Mouse (Mus musculus) liver, embryonic 11.5 days (tissue): Measurements from ENCODE around the gene Grip1. TPM values are rescaled to one million over a fixed set of nuclear protein-coding genes. Genes with fewer than 3 reads are reported as not detected.
"Not testable (repeated sequence)": the region's sequence is repeated elsewhere in the genome, so short reads cannot be mapped to it uniquely, and the experiment has no call there.

Experiments
- ATAC-seq: fragments of 200-750 bp; cut with Nextera tagmentation; replicated peaks from 2 replicates; pipeline ENCODE4 v1.8.0; 2017; ENCODE audit warnings: moderate number of reproducible peaks, mild to moderate bottlenecking, moderate TSS enrichment, moderate library complexity; ENCODE audit not compliant: low FRiP score
- DNase-seq: peaks from one replicate; pipeline ENCODE4 v3.0.0-alpha.2; 2017; ENCODE audit warnings: low spot score
- H3K27ac ChIP-seq: fragments of 300-500 bp; sonication (generic); 2 replicates; pipeline ENCODE4 v1.5.1; 2014; ENCODE audit warnings: mild to moderate bottlenecking, low read depth, low read length, control low read depth
- H3K27me3 ChIP-seq: fragments of 300-500 bp; sonication (generic); replicated peaks from 2 replicates; pipeline ENCODE4 v1.6.1; 2014; ENCODE audit warnings: low read length, mixed read lengths; ENCODE audit not compliant: control insufficient read depth, insufficient read depth
- H3K36me3 ChIP-seq: fragments of 300-500 bp; sonication (generic); 2 replicates; pipeline ENCODE4 v1.6.1; 2014; ENCODE audit warnings: mild to moderate bottlenecking, low read length, moderate library complexity, mixed read lengths; ENCODE audit not compliant: control insufficient read depth, insufficient read depth
- H3K4me1 ChIP-seq: fragments of 300-500 bp; sonication (generic); replicated peaks from 2 replicates; pipeline ENCODE4 v1.6.1; 2014; ENCODE audit warnings: low read length, mixed read lengths; ENCODE audit not compliant: control insufficient read depth, insufficient read depth
- H3K4me2 ChIP-seq: fragments of 300-500 bp; sonication (generic); 2 replicates; pipeline ENCODE4 v1.6.1; 2014; ENCODE audit warnings: mild to moderate bottlenecking, control low read depth, moderate library complexity
- H3K4me3 ChIP-seq: fragments of 300-500 bp; sonication (generic); 2 replicates; pipeline ENCODE4 v1.5.1; 2014; ENCODE audit warnings: low read depth, low read length, control low read depth
- H3K9ac ChIP-seq: fragments of 300-500 bp; sonication (generic); 2 replicates; pipeline ENCODE4 v1.6.1; 2014; ENCODE audit warnings: low read depth, low read length, control low read depth
- H3K9me3 ChIP-seq: fragments of 300-500 bp; sonication (generic); 2 replicates; pipeline ENCODE4 v1.6.1; 2016; ENCODE audit warnings: low read length, inconsistent platforms, mixed read lengths; ENCODE audit not compliant: control insufficient read depth
- WGBS: fragments of 180-500 bp; shearing (Covaris S2); extraction: QIAGEN DNeasy Blood & Tissue Kit; methylation state at CpG from one replicate; pipeline ENCODE4 v1.1.7; 2014; 5-methylcytosine and 5-hydroxymethylcytosine counted together
- polyA plus RNA-seq: library from polyadenylated mRNA; unstranded; fragments of >200 nt; fragmentation: Nextera tagmentation; extraction: Ambion mirVana; gene quantifications from 2 replicates; pipeline ENCODE4 v1.2.1, GENCODE M21; 2014

Grip1 gene
- polyA plus RNA-seq, 1 experiment from 2014 or later, result 2.3 TPM

DNA sequence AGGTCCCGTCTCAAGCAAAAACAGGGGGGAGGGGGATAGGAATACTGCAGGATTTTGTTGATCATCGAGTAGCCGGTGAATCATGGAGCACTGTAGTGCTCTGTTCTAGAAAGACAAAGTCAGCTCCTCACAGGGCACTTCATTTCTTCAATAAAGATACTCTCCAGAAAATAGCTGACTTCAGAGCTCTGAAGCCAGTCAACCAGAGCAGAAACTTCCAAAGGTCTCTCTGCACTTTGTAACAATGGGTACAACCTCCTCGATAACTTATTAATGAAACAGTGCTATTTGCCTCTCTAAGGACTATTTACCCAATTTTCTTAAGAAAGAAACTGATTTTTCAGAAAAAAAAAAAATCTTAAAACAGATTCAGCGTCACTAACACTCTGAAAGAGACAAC is 642.1 kb downstream of the Grip1 start:
- WGBS, result 94% methylated on average over 5 of the region's 5 CpGs
- no peak overlapping the region for H3K4me3 ChIP-seq

GRCm38 (mm10) chr10:120097564-120097963 is 643.9 kb downstream of the Grip1 start:
- Histone ChIP-seq H3K27me3 (no peaks in the 10 kb centered on the region), H3K9ac (no peak overlapping the region), H3K36me3 (peaks cover 18% of the 10 kb centered on the region), H3K4me3 (no peak overlapping the region), H3K27ac (no peak overlapping the region), H3K4me2 (no peak overlapping the region), H3K4me1 (no peaks in the 10 kb centered on the region), H3K9me3 (no peaks in the 10 kb centered on the region)
- ATAC-seq (no peak), DNase-seq (no peak)
- WGBS, result 88% methylated on average over 5 of the region's 5 CpGs

More for the DNA sequence above, 642.1 kb downstream of the Grip1 start:
- no peak overlapping the region for H3K9ac ChIP-seq
- H3K36me3 ChIP-seq, result peaks cover 12% of the 10 kb centered on the region
- ATAC-seq (no peak), DNase-seq (no peak)
- no peak overlapping the region for H3K4me2 ChIP-seq
- H3K9me3 ChIP-seq, result no peaks in the 10 kb centered on the region
- H3K4me1 ChIP-seq, result no peaks in the 10 kb centered on the region
- H3K27ac ChIP-seq, result no peak overlapping the region
- H3K27me3 ChIP-seq, result no peaks in the 10 kb centered on the region

GRCm38 (mm10) chr10:120100806-120101205 is 647.2 kb downstream of the Grip1 start:
- H3K4me3 ChIP-seq, result no peak overlapping the region
- H3K9ac ChIP-seq, result no peak overlapping the region
- no peaks in the 10 kb centered on the region for H3K9me3 ChIP-seq
- no peaks in the 10 kb centered on the region for H3K27me3 ChIP-seq
- H3K36me3 ChIP-seq, result peaks cover 16% of the 10 kb centered on the region; the same call in 1 of the 2 replicates
- ATAC-seq (no peak), DNase-seq (no peak)
- H3K4me2 ChIP-seq, result no peak overlapping the region
- WGBS, result 91% methylated on average over 1 of the region's 1 CpGs
- H3K27ac ChIP-seq, result no peak overlapping the region
- H3K4me1 ChIP-seq, result no peaks in the 10 kb centered on the region

- Histone ChIP-seq H3K9ac (peak overlapping the region; percentile 81), H3K36me3 (no peaks in the 10 kb centered on the region; the same call in 1 of the 2 replicates), H3K9me3 (no peaks in the 10 kb centered on the region), H3K4me2 (peak overlapping the region; percentile 81), H3K27me3 (no peaks in the 10 kb centered on the region), H3K4me1 (peaks cover 4% of the 10 kb centered on the region; the same call in 1 of the 2 replicates), H3K27ac (peak overlapping the region; percentile 94), H3K4me3 (peak overlapping the region; percentile 72)
- ATAC-seq (no peak), DNase-seq (no peak)
- 67% methylated on average over 3 of the region's 3 CpGs for WGBS
Measured at GRCm38 (mm10) chr10:120111691-120112319, 658.2 kb downstream of the Grip1 start.

GRCm38 (mm10) chr10:120112507-120113396 is 659.1 kb downstream of the Grip1 start, which contains the start of gene Helb:
TSS of gene Helb (minus strand) at chr10:120112987.
- peak within 1 kb of the TSS; percentile 72 for H3K4me3 ChIP-seq
- H3K27me3 ChIP-seq, result no peaks in the 10 kb centered on the region
- H3K4me1 ChIP-seq, result peaks cover 4% of the 10 kb centered on the region; the same call in 1 of the 2 replicates
- peak; percentile 99 for ATAC-seq
- H3K27ac ChIP-seq, result peak within 1 kb of the TSS; percentile 94
- H3K4me2 ChIP-seq, result peak within 1 kb of the TSS; percentile 81
- no peaks in the 10 kb centered on the region; the same call in 1 of the 2 replicates for H3K36me3 ChIP-seq
- no peaks in the 10 kb centered on the region for H3K9me3 ChIP-seq
- H3K9ac ChIP-seq, result peak within 1 kb of the TSS; percentile 81
- peak; percentile 99 for DNase-seq
- WGBS, result 1% methylated on average over 55 of the region's 55 CpGs

- peak overlapping the region; percentile 72 for H3K4me3 ChIP-seq
- H3K9ac ChIP-seq, H3K27me3 ChIP-seq, DNase-seq, H3K9me3 ChIP-seq, ATAC-seq, H3K36me3 ChIP-seq, H3K4me1 ChIP-seq: not testable (repeated sequence)
- peak overlapping the region; percentile 76; the same call in 1 of the 2 replicates for H3K27ac ChIP-seq
- peak overlapping the region; percentile 81 for H3K4me2 ChIP-seq
- WGBS, result 43% methylated on average over 9 of the region's 9 CpGs
Measured at GRCm38 (mm10) chr10:120113482-120113881, 659.9 kb downstream of the Grip1 start.

- 77% methylated on average over 6 of the region's 6 CpGs for WGBS
- no peaks in the 10 kb centered on the region; the same call in 1 of the 2 replicates for H3K36me3 ChIP-seq
- no peaks in the 10 kb centered on the region for H3K27me3 ChIP-seq
- H3K9ac ChIP-seq, result no peak overlapping the region
- ATAC-seq (no peak), DNase-seq (no peak)
- H3K4me3 ChIP-seq, result no peak overlapping the region
- H3K9me3 ChIP-seq, result no peaks in the 10 kb centered on the region
- H3K4me1 ChIP-seq, result peaks cover 4% of the 10 kb centered on the region; the same call in 1 of the 2 replicates
- no peak overlapping the region for H3K4me2 ChIP-seq
- H3K27ac ChIP-seq, result no peak overlapping the region
Measured at GRCm38 (mm10) chr10:120113980-120114379, 660.4 kb downstream of the Grip1 start.

GRCm38 (mm10) chr10:120114493-120114892 is 660.9 kb downstream of the Grip1 start:
- Histone ChIP-seq H3K27me3 (no peaks in the 10 kb centered on the region), H3K9me3 (no peaks in the 10 kb centered on the region), H3K4me1 (peaks cover 4% of the 10 kb centered on the region; the same call in 1 of the 2 replicates), H3K4me2 (no peak overlapping the region), H3K4me3 (no peak overlapping the region), H3K9ac (no peak overlapping the region), H3K36me3 (no peaks in the 10 kb centered on the region; the same call in 1 of the 2 replicates), H3K27ac (no peak overlapping the region)
- 65% methylated on average over 7 of the region's 7 CpGs for WGBS
- no peak for DNase-seq
- no peak for ATAC-seq
